Mouse (Mus musculus): ENCODE results near the gene Stxbp4. TPM values are rescaled to one million over a fixed set of nuclear protein-coding genes. Genes with fewer than 3 reads are reported as not detected.

Gene Stxbp4
- polyA plus RNA-seq, 1 experiment from 2014 or later = 22.1 TPM

- Histone ChIP-seq H3K27me3 (no peaks in the 10 kb centered on the region), H3K4me2 (no peak overlapping the region), H3K27ac (no peak overlapping the region), H3K4me3 (no peak overlapping the region), H3K9me3 (no peaks in the 10 kb centered on the region), H3K4me1 (no peaks in the 10 kb centered on the region), H3K9ac (no peak overlapping the region), H3K36me3 (peaks cover 26% of the 10 kb centered on the region)
- no peak for ATAC-seq (ENCODE audit: insufficient number of reproducible peaks, low FRiP score, low TSS enrichment, low read depth)
- WGBS = 79% methylated on average over 1 of the region's 1 CpGs
Measured at GRCm38 (mm10) chr11:90590996-90591395, 46.9 kb downstream of the Stxbp4 start.

DNA sequence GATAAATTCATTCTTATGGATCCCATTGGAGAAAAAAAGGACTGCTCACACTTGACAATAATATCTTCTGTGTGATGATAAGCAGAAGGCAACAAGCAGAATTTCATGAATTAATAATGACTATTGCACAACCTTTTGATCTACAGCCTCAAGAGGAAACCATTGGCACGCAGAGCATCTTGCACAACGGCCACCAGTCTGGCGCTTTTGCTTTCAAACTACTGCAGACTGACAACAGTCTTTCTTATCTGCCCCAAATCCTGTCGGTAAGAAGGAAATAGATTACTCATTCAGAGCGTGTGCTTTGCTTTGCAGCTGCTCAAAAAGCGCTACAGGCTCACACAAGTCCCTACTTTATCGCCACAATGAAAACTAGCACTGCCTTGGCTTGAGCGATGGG is 51.7 kb downstream of the Stxbp4 start:
- WGBS = 94% methylated on average over 8 of the region's 8 CpGs
- H3K27ac ChIP-seq = no peak overlapping the region
- H3K9me3 ChIP-seq = no peaks in the 10 kb centered on the region
- no peaks in the 10 kb centered on the region for H3K27me3 ChIP-seq
- H3K4me3 ChIP-seq = no peak overlapping the region
- no peak overlapping the region for H3K4me2 ChIP-seq
- peaks cover 22% of the 10 kb centered on the region for H3K36me3 ChIP-seq
- no peak overlapping the region for H3K9ac ChIP-seq
- no peaks in the 10 kb centered on the region for H3K4me1 ChIP-seq
- no peak for ATAC-seq (ENCODE audit: insufficient number of reproducible peaks, low FRiP score, low TSS enrichment, low read depth)

DNA sequence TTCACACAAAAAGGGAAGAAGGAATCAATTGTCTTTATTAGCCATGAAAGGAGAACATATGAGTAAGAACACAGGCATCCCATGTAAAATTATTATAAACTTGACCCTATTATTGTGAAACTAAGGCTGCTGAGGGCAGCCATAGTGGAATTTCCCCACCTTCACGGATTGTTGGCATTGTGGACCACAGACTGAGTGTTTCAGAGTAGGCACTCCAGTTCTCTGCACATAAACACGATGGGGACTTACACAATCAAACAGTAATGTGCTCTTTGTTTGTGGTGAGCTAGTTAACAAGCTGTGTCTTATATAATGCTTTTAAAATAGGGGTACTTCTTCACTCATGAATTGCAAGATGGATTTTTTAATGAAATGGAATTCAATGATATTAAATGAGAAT is 52.1 kb downstream of the Stxbp4 start:
- Histone ChIP-seq H3K9me3 (no peaks in the 10 kb centered on the region), H3K27ac (no peak overlapping the region), H3K4me2 (no peak overlapping the region), H3K4me1 (no peaks in the 10 kb centered on the region), H3K4me3 (no peak overlapping the region), H3K27me3 (no peaks in the 10 kb centered on the region), H3K36me3 (peaks cover 19% of the 10 kb centered on the region), H3K9ac (no peak overlapping the region)
- no peak for ATAC-seq (ENCODE audit: insufficient number of reproducible peaks, low FRiP score, low TSS enrichment, low read depth)
- 88% methylated on average over 2 of the region's 2 CpGs for WGBS

DNA sequence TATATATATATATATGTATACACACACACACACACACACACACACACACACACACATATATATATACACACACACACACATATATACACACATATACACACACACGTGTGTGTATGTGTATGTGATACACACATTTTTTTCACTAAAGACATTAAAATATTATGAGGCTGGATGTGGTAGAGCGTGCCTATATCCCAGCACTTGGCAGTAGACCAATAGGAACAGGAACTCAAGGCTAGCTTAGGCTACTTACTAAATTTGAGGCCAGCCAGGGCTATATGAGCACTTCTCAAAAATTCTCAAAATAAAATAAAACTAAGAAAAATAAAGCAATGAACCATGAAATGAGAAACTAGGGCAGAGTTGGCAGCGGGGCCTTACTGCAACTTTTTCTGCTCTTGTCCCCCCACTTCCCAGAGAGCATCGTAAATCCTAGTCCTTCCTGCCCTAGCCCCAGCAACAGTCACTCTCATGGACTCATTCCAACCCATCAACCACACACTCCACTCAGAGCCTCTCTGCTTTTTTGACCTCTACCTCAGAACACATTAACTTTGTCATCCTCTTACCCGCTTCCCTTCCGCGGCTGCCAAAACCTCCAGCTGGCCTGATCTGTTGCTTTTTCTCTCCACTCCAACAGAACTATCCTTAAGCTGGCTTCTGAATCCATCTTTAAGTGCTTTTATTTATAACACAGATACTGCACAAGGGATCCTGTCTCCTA is 60.7 kb downstream of the Stxbp4 start:
- H3K27ac ChIP-seq = no peak overlapping the region
- no peaks in the 10 kb centered on the region for H3K27me3 ChIP-seq
- H3K4me1 ChIP-seq = no peaks in the 10 kb centered on the region; the same call in 1 of the 2 replicates
- H3K4me3 ChIP-seq = no peak overlapping the region
- no peak overlapping the region for H3K9ac ChIP-seq
- no peak overlapping the region for H3K4me2 ChIP-seq
- no peak for ATAC-seq (ENCODE audit: insufficient number of reproducible peaks, low FRiP score, low TSS enrichment, low read depth)
- H3K36me3 ChIP-seq = 0 out of 2 replicates have a peak, but pooled peaks cover 4% of the 10 kb centered on the region
- H3K9me3 ChIP-seq = no peaks in the 10 kb centered on the region
- 67% methylated on average over 7 of the region's 7 CpGs for WGBS

- 87% methylated on average over 8 of the region's 8 CpGs for WGBS
- no peaks in the 10 kb centered on the region; the same call in 1 of the 2 replicates for H3K4me1 ChIP-seq
- H3K27ac ChIP-seq = no peak overlapping the region
- H3K4me3 ChIP-seq = no peak overlapping the region
- 0 out of 2 replicates have a peak, but pooled peaks cover 4% of the 10 kb centered on the region for H3K36me3 ChIP-seq
- ATAC-seq (ENCODE audit: insufficient number of reproducible peaks, low FRiP score, low TSS enrichment, low read depth) = no peak
- H3K4me2 ChIP-seq = no peak overlapping the region
- no peak overlapping the region for H3K9ac ChIP-seq
- H3K27me3 ChIP-seq = no peaks in the 10 kb centered on the region
- H3K9me3 ChIP-seq = no peaks in the 10 kb centered on the region
Measured at GRCm38 (mm10) chr11:90576282-90576972, 61.5 kb downstream of the Stxbp4 start.

- Histone ChIP-seq H3K4me1 (no peaks in the 10 kb centered on the region; the same call in 1 of the 2 replicates), H3K27me3 (no peaks in the 10 kb centered on the region), H3K9me3 (no peaks in the 10 kb centered on the region), H3K27ac (no peak overlapping the region), H3K4me2 (no peak overlapping the region), H3K9ac (no peak overlapping the region), H3K4me3 (no peak overlapping the region), H3K36me3 (0 out of 2 replicates have a peak, but pooled peaks cover 4% of the 10 kb centered on the region)
- no peak for ATAC-seq (ENCODE audit: insufficient number of reproducible peaks, low FRiP score, low TSS enrichment, low read depth)
- WGBS = 94% methylated on average over 7 of the region's 7 CpGs
Measured at GRCm38 (mm10) chr11:90575491-90576048, 62.3 kb downstream of the Stxbp4 start.

DNA sequence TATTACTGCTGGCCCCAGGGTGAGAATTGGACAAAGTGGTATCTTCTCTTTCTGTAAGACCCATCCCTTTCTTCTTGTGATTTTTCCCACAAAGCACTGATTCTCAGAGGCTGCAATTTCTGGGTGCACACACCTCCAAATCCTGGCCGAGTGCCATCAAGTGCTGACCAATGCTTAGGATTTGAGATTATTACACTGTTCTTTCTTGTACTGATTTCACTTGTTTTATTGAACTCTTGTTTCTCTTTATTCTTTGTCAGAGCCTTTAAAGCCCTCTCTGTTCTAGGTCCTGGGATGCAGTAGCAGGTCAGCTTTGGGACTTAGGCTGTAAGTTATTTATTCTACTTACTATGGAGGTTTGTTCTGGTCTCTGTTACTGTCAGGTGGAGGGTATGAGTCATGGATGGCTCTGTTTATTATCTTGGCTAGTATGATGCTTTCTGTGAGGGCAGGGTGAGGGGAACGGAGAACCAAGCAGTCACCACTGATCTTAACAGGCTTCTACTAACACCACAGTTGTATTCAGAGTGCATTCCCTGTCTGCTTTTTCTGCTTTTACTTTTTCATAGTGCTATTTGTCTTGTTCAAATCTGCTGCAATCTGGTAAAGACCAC is 67.1 kb downstream of the Stxbp4 start:
- ATAC-seq (ENCODE audit: insufficient number of reproducible peaks, low FRiP score, low TSS enrichment, low read depth) = no peak
- Histone ChIP-seq H3K4me3 (no peak overlapping the region), H3K9me3 (no peaks in the 10 kb centered on the region), H3K27me3 (no peaks in the 10 kb centered on the region), H3K9ac (no peak overlapping the region), H3K36me3 (0 out of 2 replicates have a peak, but pooled peaks cover 9% of the 10 kb centered on the region), H3K4me2 (no peak overlapping the region), H3K27ac (no peak overlapping the region), H3K4me1 (no peaks in the 10 kb centered on the region)
- 79% methylated on average over 2 of the region's 2 CpGs for WGBS

GRCm38 (mm10) chr11:90558359-90559047 is 79.4 kb downstream of the Stxbp4 start:
- no peaks in the 10 kb centered on the region for H3K4me1 ChIP-seq
- H3K9ac ChIP-seq = no peak overlapping the region
- no peak overlapping the region for H3K27ac ChIP-seq
- H3K27me3 ChIP-seq = no peaks in the 10 kb centered on the region
- ATAC-seq (ENCODE audit: insufficient number of reproducible peaks, low FRiP score, low TSS enrichment, low read depth) = no peak
- no peak overlapping the region for H3K4me3 ChIP-seq
- 70% methylated on average over 9 of the region's 9 CpGs for WGBS
- 0 out of 2 replicates have a peak, but pooled peaks cover 6% of the 10 kb centered on the region for H3K36me3 ChIP-seq
- no peaks in the 10 kb centered on the region for H3K9me3 ChIP-seq
- no peak overlapping the region for H3K4me2 ChIP-seq

DNA sequence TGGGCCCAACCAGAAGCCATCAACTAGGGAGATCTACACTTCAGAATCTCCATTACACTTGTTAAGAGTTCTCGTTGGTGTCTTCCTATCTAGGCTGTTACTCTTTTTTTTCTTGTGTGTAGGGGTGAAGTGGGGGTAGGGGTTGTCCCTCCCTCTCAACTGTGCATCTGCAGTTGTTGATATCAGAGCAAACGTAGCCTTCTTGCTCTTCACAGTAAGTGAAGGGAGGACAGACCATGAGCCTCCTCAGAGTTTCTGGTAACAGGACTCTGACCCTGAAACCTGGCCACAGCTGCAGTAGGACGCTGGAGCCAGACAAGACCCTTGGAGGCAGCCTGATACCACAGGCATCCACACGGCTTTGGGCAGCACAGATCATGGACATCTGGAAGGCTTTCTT is 81.4 kb downstream of the Stxbp4 start:
- Histone ChIP-seq H3K9me3 (no peaks in the 10 kb centered on the region), H3K9ac (no peak overlapping the region), H3K4me2 (no peak overlapping the region), H3K4me3 (no peak overlapping the region), H3K4me1 (no peaks in the 10 kb centered on the region), H3K27ac (no peak overlapping the region), H3K36me3 (0 out of 2 replicates have a peak, but pooled peaks cover 6% of the 10 kb centered on the region), H3K27me3 (no peaks in the 10 kb centered on the region)
- WGBS = 74% methylated on average over 4 of the region's 4 CpGs
- ATAC-seq (ENCODE audit: insufficient number of reproducible peaks, low FRiP score, low TSS enrichment, low read depth) = no peak

DNA sequence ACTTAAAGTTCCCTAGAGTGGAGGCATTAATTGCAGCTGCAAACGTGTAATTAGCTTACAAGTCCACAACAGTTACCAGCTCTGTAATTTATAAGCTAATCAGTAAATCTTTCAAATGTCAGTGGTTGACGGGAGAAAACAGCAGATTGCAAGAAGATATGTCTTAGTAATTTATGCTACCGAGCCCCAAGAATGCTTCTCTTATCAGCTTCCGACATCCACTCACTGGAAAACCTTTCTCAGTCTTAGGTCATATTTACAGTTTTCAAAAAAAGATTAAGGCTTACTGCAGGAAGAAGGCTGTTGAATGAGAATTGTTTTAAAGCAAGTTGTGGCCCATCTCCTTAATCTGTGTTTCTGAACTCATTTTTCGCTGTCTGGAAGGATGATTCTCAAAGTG is 83.9 kb downstream of the Stxbp4 start:
- H3K36me3 ChIP-seq = no peaks in the 10 kb centered on the region
- WGBS = 50% methylated on average over 5 of the region's 5 CpGs
- no peak for ATAC-seq (ENCODE audit: insufficient number of reproducible peaks, low FRiP score, low TSS enrichment, low read depth)
- no peak overlapping the region for H3K4me2 ChIP-seq
- H3K9me3 ChIP-seq = no peaks in the 10 kb centered on the region
- H3K27ac ChIP-seq = no peak overlapping the region
- no peak overlapping the region for H3K4me3 ChIP-seq
- no peak overlapping the region for H3K9ac ChIP-seq
- no peaks in the 10 kb centered on the region for H3K27me3 ChIP-seq
- H3K4me1 ChIP-seq = no peaks in the 10 kb centered on the region

- no peak for ATAC-seq (ENCODE audit: insufficient number of reproducible peaks, low FRiP score, low TSS enrichment, low read depth)
- H3K4me1 ChIP-seq = no peaks in the 10 kb centered on the region
- 72% methylated on average over 18 of the region's 18 CpGs for WGBS
Measured at GRCm38 (mm10) chr11:90552303-90553201, 85.3 kb downstream of the Stxbp4 start.

More at GRCm38 (mm10) chr11:90552303-90553201, 85.3 kb downstream of the Stxbp4 start:
- Histone ChIP-seq H3K4me2 (no peak overlapping the region), H3K9me3 (no peaks in the 10 kb centered on the region), H3K4me3 (no peak overlapping the region), H3K9ac (no peak overlapping the region), H3K27me3 (no peaks in the 10 kb centered on the region), H3K36me3 (no peaks in the 10 kb centered on the region), H3K27ac (no peak overlapping the region)

All from limb, embryonic 15.5 days (tissue).